8 mouse cellular contexts compared by ENCODE assay signal in genomic region chr13:52530008-52530945, GRCm38 (mm10). TPM values are rescaled to one million over a fixed set of nuclear protein-coding genes. Genes with fewer than 3 reads are reported as not detected.
DNase-seq lines count a peak whose midpoint lies in the region; ATAC-seq and TF ChIP-seq lines count a peak whose summit lies in the region.

No protein-coding gene starts in this region.

- TF ChIP-seq POLR2A in lung, adult 2 months (IDR thresholded peaks at IDR 0.05; ENCODE audit: borderline replicate concordance, extremely low read depth, low read depth, low read length) = no peak

- no peaks in the 10 kb centered on the region for H3K36me3 ChIP-seq in E14TG2a.4 (ENCODE audit: insufficient read depth, low read length)
- H3K36me3 ChIP-seq in forebrain, postnatal 0 days (ENCODE audit: insufficient read depth) = no peaks in the 10 kb centered on the region

- peak; percentile 97 for ATAC-seq in forebrain, postnatal 0 days
- peak; percentile 65 for ATAC-seq in neutrophil, adult 5-6 weeks (ENCODE audit: extremely low read depth, insufficient number of reproducible peaks, low FRiP score, poor library complexity, severe bottlenecking)

- WGBS in forebrain, postnatal 0 days = 6% methylated on average over 50 of the region's 50 CpGs
- WGBS in lung, adult 2 months = 3% methylated on average over 50 of the region's 50 CpGs

- H3K27me3 ChIP-seq in E14TG2a.4 (ENCODE audit: insufficient read depth, low read length) = peaks cover 42% of the 10 kb centered on the region
- no peaks in the 10 kb centered on the region for H3K27me3 ChIP-seq in forebrain, postnatal 0 days (ENCODE audit: insufficient read depth, low read length)

- peaks cover 8% of the 10 kb centered on the region for H3K4me1 ChIP-seq in E14TG2a.4 (replicated peaks; ENCODE audit: low read depth, low read length)
- no peaks in the 10 kb centered on the region for H3K4me1 ChIP-seq in forebrain, postnatal 0 days (ENCODE audit: insufficient read depth)
- peaks cover 2% of the 10 kb centered on the region; the same call in 1 of the 2 replicates for H3K4me1 ChIP-seq in lung, adult 2 months (ENCODE audit: control insufficient read depth, insufficient read depth, low read length)

- H3K4me2 ChIP-seq in forebrain, postnatal 0 days (ENCODE audit: low read depth) = peak overlapping the region; percentile 80

- H3K4me3 ChIP-seq in E14TG2a.4 (replicated peaks; ENCODE audit: low read length) = peak overlapping the region; percentile 82
- H3K4me3 ChIP-seq in forebrain, postnatal 0 days (ENCODE audit: low read depth, low read length) = peak overlapping the region; percentile 62
- H3K4me3 ChIP-seq in lung, adult 2 months (replicated peaks; ENCODE audit: extremely low read depth, low read depth, low read length) = peak overlapping the region; percentile 62

- TF ChIP-seq CTCF in E14TG2a.4 (conservative IDR thresholded peaks at IDR 0.05; ENCODE audit: low read length) = peak; percentile 22
- TF ChIP-seq CTCF in forebrain, postnatal 0 days (IDR thresholded peaks at IDR 0.05; ENCODE audit: low read depth) = peak; percentile 84
- TF ChIP-seq CTCF in lung, adult 2 months (IDR thresholded peaks at IDR 0.05; ENCODE audit: insufficient read depth, low read length) = peak; percentile 28; the same call in 1 of the 2 replicates

- H3K27ac ChIP-seq in forebrain, postnatal 0 days (ENCODE audit: low read depth, low read length) = peak overlapping the region; percentile 87

- peak; percentile 96 for DNase-seq in cerebellum, adult 11-12 months
- DNase-seq in forebrain, postnatal 0 days = peak; percentile 91
- DNase-seq in heart, postnatal 4 days = peak; percentile 77
- peak; percentile 79 to 81 for DNase-seq in layer of hippocampus, adult 8-10 months (ENCODE audit: low spot score in 2 of 2)
- DNase-seq in lung, adult 2 months = peak; percentile 33
- peak; percentile 73 for DNase-seq in testis, postnatal 14 days (ENCODE audit: low spot score)

- H3K9me3 ChIP-seq in E14TG2a.4 (ENCODE audit: low read length) = peaks cover 10% of the 10 kb centered on the region
- H3K9me3 ChIP-seq in forebrain, postnatal 0 days (ENCODE audit: low read length) = no peaks in the 10 kb centered on the region

- H3K9ac ChIP-seq in forebrain, postnatal 0 days = peak overlapping the region; percentile 82

RNA-seq across cellular contexts. Expression of gene Diras2, which starts 0.8 kb away (rescaled TPM):
- total RNA-seq in forebrain, postnatal 0 days (2014; rRNA removed) = 41.5 and 47.6 TPM in 2 replicates
- polyA plus RNA-seq in forebrain, postnatal 0 days (2015; fragmentation: Nextera tagmentation; extraction: Ambion mirVana) = 4.8 and 6.3 TPM in 2 replicates
- 1 to 10 TPM; 2.6 to 2.7 TPM for total RNA-seq in heart, postnatal 4 days (2021)
- 100 to 1,000 TPM; 159 to 171 (median 164) TPM for total RNA-seq in layer of hippocampus, adult 8-10 months (2022)
- polyA plus RNA-seq in lung, adult 2 months (2012; rRNA removed) = 4.0 and 4.3 TPM in 2 replicates
- 4.3 and 4.9 TPM in 2 replicates for total RNA-seq in neutrophil, adult 5-6 weeks (2017)

RNA-seq across cellular contexts. Expression of gene Syk, which starts 52.7 kb away (rescaled TPM):
- total RNA-seq in forebrain, postnatal 0 days (2014; rRNA removed) = 2.6 and 4.5 TPM in 2 replicates
- polyA plus RNA-seq in forebrain, postnatal 0 days (2015; fragmentation: Nextera tagmentation; extraction: Ambion mirVana) = 0.88 and 1.6 TPM in 2 replicates
- total RNA-seq in heart, postnatal 4 days (2021) = 10 to 100 TPM; 24.1 to 26.5 TPM
- 1 to 10 TPM; 3.5 to 5.8 (median 4.2) TPM for total RNA-seq in layer of hippocampus, adult 8-10 months (2022)
- polyA plus RNA-seq in lung, adult 2 months (2012; rRNA removed) = 15.7 and 19.7 TPM in 2 replicates
- 778 and 787 TPM in 2 replicates for total RNA-seq in neutrophil, adult 5-6 weeks (2017)

Comparison
In these comparisons a context has a peak if more than half of its experiments do, and no peak if none do; other contexts are left out.
1. Peak in every context shown above with its lines: DNase-seq, ATAC-seq, H3K4me3 ChIP-seq and H3K27ac ChIP-seq.
2. CTCF ChIP-seq: peak in every context shown above with its lines; median percentile 84 in forebrain, postnatal 0 days; 28 in lung, adult 2 months; 22 in E14TG2a.4.
3. DNase-seq: peak in every context shown above with its lines; median percentile 96 in cerebellum, adult 11-12 months; 91 in forebrain, postnatal 0 days; 80 in layer of hippocampus, adult 8-10 months; 77 in heart, postnatal 4 days; 73 in testis, postnatal 14 days; 33 in lung, adult 2 months.
4. RNA of gene Syk, which starts 52.7 kb away (total RNA-seq): 778 to 787 TPM in neutrophil, adult 5-6 weeks; 24.1 to 26.5 TPM in heart, postnatal 4 days, 3.5 to 5.8 TPM in layer of hippocampus, adult 8-10 months and 2.6 to 4.5 TPM in forebrain, postnatal 0 days; every median in the first group is over 10 times any median in the second.